Mouse (Mus musculus) embryonic facial prominence, embryonic 15.5 days (tissue): ENCODE data around the gene Clstn2. TPM values are rescaled to one million over a fixed set of nuclear protein-coding genes. Genes with fewer than 3 reads are reported as not detected.

Experiments
- ATAC-seq: fragments of 200-750 bp; cut with Nextera tagmentation; 2 replicates; pipeline ENCODE4 v1.8.0; 2017; ENCODE audit warnings: low read depth, moderate TSS enrichment; ENCODE audit not compliant: insufficient number of reproducible peaks, low FRiP score, low TSS enrichment
- H3K27ac ChIP-seq: fragments of 300-500 bp; sonication (generic); replicated peaks from 2 replicates; pipeline ENCODE4 v1.5.1; 2015; ENCODE audit warnings: mild to moderate bottlenecking, inconsistent platforms
- H3K27me3 ChIP-seq: fragments of 300-500 bp; sonication (generic); 2 replicates; pipeline ENCODE4 v1.6.1; 2015; ENCODE audit warnings: inconsistent platforms
- H3K36me3 ChIP-seq: fragments of 300-500 bp; sonication (generic); 2 replicates; pipeline ENCODE4 v1.6.1; 2015; ENCODE audit warnings: mild to moderate bottlenecking, inconsistent platforms
- H3K4me1 ChIP-seq: fragments of 300-500 bp; sonication (generic); 2 replicates; pipeline ENCODE4 v1.6.1; 2015; ENCODE audit warnings: inconsistent platforms
- H3K4me2 ChIP-seq: fragments of 300-500 bp; sonication (generic); replicated peaks from 2 replicates; pipeline ENCODE4 v1.6.1; 2015; ENCODE audit warnings: mild to moderate bottlenecking, inconsistent platforms
- H3K4me3 ChIP-seq: fragments of 300-500 bp; sonication (generic); replicated peaks from 2 replicates; pipeline ENCODE4 v1.5.1; 2015; ENCODE audit warnings: mild to moderate bottlenecking, inconsistent platforms
- H3K9ac ChIP-seq: fragments of 300-500 bp; sonication (generic); 2 replicates; pipeline ENCODE4 v1.6.1; 2015; ENCODE audit warnings: inconsistent platforms
- H3K9me3 ChIP-seq: fragments of 300-500 bp; sonication (generic); replicated peaks from 2 replicates; pipeline ENCODE4 v1.6.1; 2016; ENCODE audit warnings: inconsistent platforms
- WGBS: fragments of 180-500 bp; shearing (Covaris S2); methylation state at CpG from one replicate; pipeline ENCODE4 v1.1.7; 2015; 5-methylcytosine and 5-hydroxymethylcytosine counted together
- polyA plus RNA-seq: library from polyadenylated mRNA; unstranded; fragments of >200 nt; fragmentation: Nextera tagmentation; extraction: Ambion mirVana; gene quantifications from 2 replicates; pipeline ENCODE4 v1.2.1, GENCODE M21; 2015

Gene Clstn2
- polyA plus RNA-seq, 1 experiment from 2014 or later: 3.3 TPM

DNA sequence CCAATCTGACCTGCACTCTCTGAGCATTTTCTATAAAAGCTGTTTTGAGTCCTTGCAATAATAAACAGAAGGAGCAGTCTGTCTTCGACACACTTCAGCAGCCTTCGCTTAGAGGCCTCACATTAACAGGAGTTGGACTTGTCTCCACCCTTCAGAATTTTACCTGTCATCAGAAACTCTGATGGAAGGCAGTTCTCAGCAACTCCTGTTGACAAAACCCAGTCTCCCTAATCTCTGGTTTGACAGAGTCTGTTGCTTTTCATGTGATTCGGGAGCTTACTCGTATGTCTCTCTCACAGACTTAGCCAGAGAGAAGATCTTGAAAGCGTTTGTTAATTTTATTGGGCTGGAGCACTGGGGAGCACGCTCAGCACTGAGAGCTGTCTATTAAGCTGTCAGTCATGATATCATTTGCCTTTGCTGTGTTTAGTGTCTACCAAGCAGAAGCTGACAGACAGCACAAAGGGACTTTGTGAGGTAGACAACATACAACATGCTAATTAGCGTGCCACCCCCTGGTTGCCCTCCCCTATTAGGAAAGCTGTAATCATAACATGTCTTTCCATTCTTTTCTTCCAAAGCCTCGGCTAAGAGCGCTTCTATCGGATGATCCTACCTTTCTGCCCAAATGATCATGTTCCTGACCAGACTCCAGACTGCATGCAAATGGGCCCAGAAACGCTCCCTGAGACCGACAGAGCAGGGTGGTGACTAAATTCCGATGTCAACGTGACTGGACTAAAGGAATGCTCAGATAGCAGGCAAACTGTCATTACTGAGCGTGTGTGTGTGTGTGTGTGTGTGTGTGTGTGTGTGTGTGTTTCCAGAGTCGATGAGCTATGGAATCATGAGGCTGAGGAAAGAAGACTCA is 206.7 kb downstream of the Clstn2 start:
- Histone ChIP-seq H3K9ac (no peak overlapping the region), H3K9me3 (no peaks in the 10 kb centered on the region), H3K4me1 (no peaks in the 10 kb centered on the region), H3K27ac (no peak overlapping the region), H3K4me2 (no peak overlapping the region), H3K27me3 (no peaks in the 10 kb centered on the region), H3K36me3 (no peaks in the 10 kb centered on the region), H3K4me3 (no peak overlapping the region)
- 56% methylated on average over 16 of the region's 16 CpGs for WGBS
- no peak for ATAC-seq

DNA sequence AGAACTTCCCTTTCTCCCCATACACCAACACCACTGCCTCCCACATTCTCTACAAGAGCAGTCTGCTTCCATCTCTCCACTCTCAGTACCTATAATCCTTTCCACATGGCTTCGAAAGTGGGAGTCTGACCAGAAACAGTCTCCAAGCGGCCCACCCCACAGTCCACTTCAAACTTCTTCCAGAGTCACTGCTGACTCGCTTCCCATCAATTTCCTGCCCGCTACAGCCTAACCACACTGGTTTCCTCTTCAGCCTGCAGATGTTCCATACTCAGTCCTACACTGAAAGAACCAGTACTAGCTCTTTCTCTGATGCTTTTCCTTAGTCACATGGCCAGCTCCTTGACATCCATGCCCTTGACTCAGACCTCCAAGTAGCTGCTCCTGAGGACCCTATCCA is 215.9 kb downstream of the Clstn2 start:
- Histone ChIP-seq H3K27ac (no peak overlapping the region), H3K4me2 (no peak overlapping the region), H3K4me1 (no peaks in the 10 kb centered on the region), H3K27me3 (no peaks in the 10 kb centered on the region), H3K9me3 (no peaks in the 10 kb centered on the region), H3K4me3 (no peak overlapping the region), H3K36me3 (no peaks in the 10 kb centered on the region), H3K9ac (no peak overlapping the region)
- 49% methylated on average over 4 of the region's 4 CpGs for WGBS
- 0 out of 2 replicates have a peak, but pooled peaks have one; percentile 54 for ATAC-seq

DNA sequence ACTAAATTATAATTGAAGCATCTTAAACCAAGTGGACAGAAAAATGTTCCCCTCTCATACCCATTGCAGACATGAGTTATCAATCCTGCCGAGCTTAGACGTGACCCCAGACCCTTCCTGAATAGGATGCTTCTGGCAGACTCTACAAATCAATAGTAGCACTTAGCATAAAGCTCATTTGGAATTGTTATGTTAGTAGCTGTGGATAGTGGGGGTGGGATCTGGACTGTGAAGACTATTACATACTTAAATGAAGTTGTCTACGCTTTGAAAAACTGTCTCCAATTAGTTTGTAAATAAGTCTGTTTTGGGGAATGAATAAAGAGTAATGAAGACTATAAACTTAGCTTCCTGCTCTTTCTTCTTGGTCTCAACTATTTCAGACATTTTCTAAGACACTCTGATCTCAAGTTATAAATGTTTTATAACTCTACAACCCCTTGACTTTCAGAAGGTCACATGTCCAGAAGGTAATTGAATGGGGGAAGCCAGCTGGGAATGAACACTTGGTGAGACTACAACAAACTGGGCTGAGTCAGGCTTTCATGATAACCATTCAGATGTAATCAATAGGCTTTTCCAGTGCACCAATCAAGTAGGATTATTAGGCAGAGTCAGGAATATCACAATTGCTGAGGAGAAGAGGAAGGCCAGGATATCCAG is 216.7 kb downstream of the Clstn2 start:
- WGBS: 83% methylated on average over 3 of the region's 3 CpGs

DNA sequence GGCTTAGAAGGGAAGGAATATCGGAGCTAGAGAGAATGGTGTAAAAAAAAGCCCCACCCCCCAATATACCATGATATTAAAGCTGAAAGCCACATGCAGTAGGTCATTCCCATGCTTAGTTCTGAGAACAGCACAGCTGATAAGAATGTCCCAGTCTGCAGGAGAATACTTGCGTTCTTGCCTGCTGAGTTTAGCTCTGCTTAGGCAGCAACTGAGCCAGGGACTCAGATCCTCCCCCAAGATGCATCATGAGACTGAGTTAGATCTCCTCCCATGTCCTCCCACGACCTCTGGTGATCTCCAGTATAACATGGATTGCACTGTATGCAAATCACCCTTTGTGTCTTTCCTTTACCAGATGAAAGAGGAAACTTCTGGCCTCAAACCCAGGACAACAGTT is 219.8 kb downstream of the Clstn2 start:
- no peaks in the 10 kb centered on the region for H3K27me3 ChIP-seq
- H3K9me3 ChIP-seq: no peaks in the 10 kb centered on the region
- H3K27ac ChIP-seq: no peak overlapping the region
- 51% methylated on average over 3 of the region's 3 CpGs for WGBS
- no peak overlapping the region for H3K9ac ChIP-seq
- no peak for ATAC-seq
- no peaks in the 10 kb centered on the region for H3K36me3 ChIP-seq
- no peak overlapping the region for H3K4me3 ChIP-seq
- no peak overlapping the region for H3K4me2 ChIP-seq
- H3K4me1 ChIP-seq: no peaks in the 10 kb centered on the region

More for the DNA sequence above, 216.7 kb downstream of the Clstn2 start:
- Histone ChIP-seq H3K27me3 (no peaks in the 10 kb centered on the region), H3K4me3 (no peak overlapping the region), H3K4me1 (no peaks in the 10 kb centered on the region), H3K9ac (no peak overlapping the region), H3K9me3 (no peaks in the 10 kb centered on the region), H3K36me3 (no peaks in the 10 kb centered on the region), H3K4me2 (no peak overlapping the region), H3K27ac (no peak overlapping the region)
- no peak for ATAC-seq

DNA sequence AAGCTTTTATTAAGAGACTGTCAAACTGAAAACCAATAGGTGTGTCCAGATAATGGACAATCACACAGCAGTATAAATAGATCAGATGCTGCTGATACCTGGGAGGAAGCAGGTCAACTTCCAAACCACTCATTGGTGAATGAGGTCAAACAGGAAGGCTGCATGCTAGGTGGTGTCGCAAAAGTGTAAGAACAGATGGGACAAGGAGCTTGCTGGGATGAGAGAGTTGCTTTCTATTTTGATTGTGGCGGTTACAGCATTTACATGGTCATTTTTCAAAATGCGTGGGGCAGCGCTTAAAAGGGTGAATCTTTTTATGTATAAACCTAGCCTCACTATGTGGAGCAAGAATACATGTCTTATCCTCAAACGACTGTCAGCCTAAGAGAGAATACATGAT is 225.9 kb downstream of the Clstn2 start:
- ATAC-seq: no peak
- no peaks in the 10 kb centered on the region for H3K9me3 ChIP-seq
- no peak overlapping the region for H3K27ac ChIP-seq
- no peaks in the 10 kb centered on the region for H3K36me3 ChIP-seq
- H3K27me3 ChIP-seq: no peaks in the 10 kb centered on the region
- WGBS: 89% methylated on average over 5 of the region's 5 CpGs
- H3K4me3 ChIP-seq: no peak overlapping the region
- no peak overlapping the region for H3K9ac ChIP-seq
- no peak overlapping the region for H3K4me2 ChIP-seq
- no peaks in the 10 kb centered on the region for H3K4me1 ChIP-seq

DNA sequence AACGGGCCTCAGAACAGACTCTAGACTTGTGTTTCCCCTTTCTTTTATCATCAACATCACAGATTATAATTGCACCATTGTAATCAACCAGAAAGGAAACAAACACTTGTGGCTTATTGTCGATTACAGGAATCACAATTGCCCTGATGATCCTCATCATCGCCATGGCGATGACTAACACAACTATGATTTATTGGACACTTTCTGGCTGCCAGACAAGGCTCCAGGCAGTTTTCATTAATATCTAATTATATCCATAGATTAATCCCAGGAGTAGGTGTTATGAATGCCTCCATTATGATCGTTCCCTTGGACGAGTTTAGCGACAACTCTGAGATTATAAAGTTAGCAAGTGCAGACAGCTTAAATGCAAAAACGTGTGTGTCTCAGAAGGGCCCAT is 239.3 kb downstream of the Clstn2 start:
- no peaks in the 10 kb centered on the region for H3K4me1 ChIP-seq
- no peaks in the 10 kb centered on the region for H3K9me3 ChIP-seq
- 57% methylated on average over 8 of the region's 8 CpGs for WGBS
- no peak overlapping the region for H3K9ac ChIP-seq
- no peaks in the 10 kb centered on the region for H3K27me3 ChIP-seq
- no peak for ATAC-seq
- H3K27ac ChIP-seq: no peak overlapping the region
- H3K4me3 ChIP-seq: no peak overlapping the region
- no peaks in the 10 kb centered on the region for H3K36me3 ChIP-seq
- no peak overlapping the region for H3K4me2 ChIP-seq

DNA sequence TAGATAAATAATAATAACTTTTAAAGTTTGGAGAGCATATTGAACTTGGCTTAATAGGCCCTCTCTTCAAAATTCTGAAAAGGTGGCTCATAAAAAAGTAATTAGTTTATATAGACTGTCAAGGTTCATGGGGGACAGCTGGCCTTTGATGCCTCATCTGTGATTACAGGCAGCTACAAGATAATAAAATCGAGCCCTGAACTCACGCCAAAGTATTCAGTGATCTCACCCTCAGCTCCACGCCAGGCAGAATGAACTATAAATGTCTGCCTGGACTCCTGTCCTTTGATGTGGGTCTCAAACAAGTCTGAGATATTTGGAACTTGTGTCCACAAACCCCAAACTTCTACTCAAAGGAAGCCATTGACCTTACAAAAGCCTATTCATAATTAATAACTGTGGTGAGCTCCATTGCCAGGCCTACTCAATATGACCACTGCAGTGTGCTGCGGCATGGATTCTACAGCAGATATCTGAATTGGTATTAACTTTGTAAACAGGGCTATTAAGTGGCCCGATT is 244.8 kb downstream of the Clstn2 start:
- no peak overlapping the region for H3K27ac ChIP-seq
- H3K9ac ChIP-seq: no peak overlapping the region
- no peak overlapping the region for H3K4me3 ChIP-seq
- no peaks in the 10 kb centered on the region for H3K4me1 ChIP-seq
- H3K9me3 ChIP-seq: no peaks in the 10 kb centered on the region
- no peaks in the 10 kb centered on the region for H3K27me3 ChIP-seq
- WGBS: 72% methylated on average over 5 of the region's 5 CpGs
- H3K4me2 ChIP-seq: no peak overlapping the region
- ATAC-seq: no peak
- H3K36me3 ChIP-seq: no peaks in the 10 kb centered on the region

DNA sequence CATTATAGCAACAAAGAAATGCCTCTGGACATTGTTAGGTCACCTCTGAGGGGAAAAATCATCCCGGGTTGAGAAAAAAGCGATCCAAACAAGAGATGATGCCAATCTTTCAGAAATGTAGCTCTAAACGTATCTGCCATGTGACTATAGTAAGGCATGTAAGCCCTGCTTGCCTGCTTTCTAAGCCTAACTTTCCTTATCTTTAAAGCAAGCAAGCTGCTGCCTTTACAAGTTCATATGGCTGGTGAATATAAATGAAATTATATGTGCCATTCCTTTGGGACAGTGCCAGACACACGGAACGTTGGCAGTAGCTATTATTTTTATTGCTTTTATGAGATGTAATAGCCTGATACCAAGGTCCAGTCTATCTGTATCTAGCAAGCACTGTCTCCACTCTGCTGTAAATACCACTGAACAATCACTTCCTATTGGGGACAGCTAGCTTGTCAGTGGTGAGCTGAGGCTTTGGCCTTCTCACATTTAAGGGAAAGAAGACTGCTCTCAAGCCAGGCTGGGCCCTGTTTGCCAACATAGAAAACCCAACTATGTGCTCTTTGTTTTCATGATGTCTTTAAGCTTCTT is 252.9 kb downstream of the Clstn2 start:
- Histone ChIP-seq H3K9ac (no peak overlapping the region), H3K4me3 (no peak overlapping the region), H3K27me3 (no peaks in the 10 kb centered on the region), H3K4me2 (no peak overlapping the region), H3K4me1 (no peaks in the 10 kb centered on the region), H3K36me3 (no peaks in the 10 kb centered on the region), H3K9me3 (no peaks in the 10 kb centered on the region), H3K27ac (no peak overlapping the region)
- WGBS: 68% methylated on average over 5 of the region's 5 CpGs
- no peak for ATAC-seq

DNA sequence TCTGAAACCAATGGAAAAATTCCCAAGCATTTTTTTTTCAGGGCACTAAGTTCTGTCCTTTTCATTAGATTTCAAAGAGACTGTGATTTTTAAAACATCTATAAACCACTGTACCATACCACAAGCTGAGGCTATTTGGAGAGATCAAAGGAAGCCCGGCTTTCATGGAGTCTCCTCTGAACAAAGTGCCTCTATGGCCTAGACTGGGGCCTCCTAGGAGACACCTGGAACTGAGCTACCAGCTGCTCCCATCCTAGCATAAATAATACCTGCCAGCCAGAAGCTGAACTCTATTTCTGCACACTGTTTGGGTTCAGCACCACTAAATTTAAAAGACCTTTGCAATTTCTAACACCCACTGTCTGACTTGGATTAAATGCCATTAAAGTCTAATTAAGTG is 257.2 kb downstream of the Clstn2 start:
- ATAC-seq: no peak
- H3K4me1 ChIP-seq: no peaks in the 10 kb centered on the region
- H3K36me3 ChIP-seq: no peaks in the 10 kb centered on the region
- WGBS: 55% methylated on average over 1 of the region's 1 CpGs
- no peaks in the 10 kb centered on the region for H3K9me3 ChIP-seq
- no peak overlapping the region for H3K9ac ChIP-seq
- no peak overlapping the region for H3K27ac ChIP-seq
- no peak overlapping the region for H3K4me2 ChIP-seq
- H3K27me3 ChIP-seq: no peaks in the 10 kb centered on the region
- H3K4me3 ChIP-seq: no peak overlapping the region

DNA sequence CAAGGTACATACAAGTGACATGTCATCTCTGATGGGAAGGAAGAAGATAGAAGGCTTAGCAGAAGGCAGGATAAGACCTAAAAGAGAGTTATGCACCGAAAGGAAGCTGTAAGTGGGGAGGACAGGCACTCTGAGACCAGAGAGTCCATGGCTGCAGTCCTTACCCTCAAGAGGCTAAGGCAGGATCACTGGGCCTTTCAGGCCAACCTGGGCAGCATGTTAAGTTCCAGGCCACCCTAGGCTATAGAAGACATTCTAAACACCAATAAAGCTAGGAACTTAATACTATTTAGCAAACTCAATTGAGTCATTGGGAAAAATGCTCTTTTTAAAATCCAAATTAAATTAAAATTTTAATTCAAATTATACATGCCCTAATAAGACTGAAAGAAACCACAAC is 258.0 kb downstream of the Clstn2 start:
- no peaks in the 10 kb centered on the region for H3K36me3 ChIP-seq
- no peaks in the 10 kb centered on the region for H3K9me3 ChIP-seq
- no peaks in the 10 kb centered on the region for H3K27me3 ChIP-seq
- WGBS: 82% methylated on average over 1 of the region's 1 CpGs
- no peak overlapping the region for H3K4me3 ChIP-seq
- no peak overlapping the region for H3K4me2 ChIP-seq
- H3K9ac ChIP-seq: no peak overlapping the region
- no peaks in the 10 kb centered on the region for H3K4me1 ChIP-seq
- no peak overlapping the region for H3K27ac ChIP-seq
- no peak for ATAC-seq

DNA sequence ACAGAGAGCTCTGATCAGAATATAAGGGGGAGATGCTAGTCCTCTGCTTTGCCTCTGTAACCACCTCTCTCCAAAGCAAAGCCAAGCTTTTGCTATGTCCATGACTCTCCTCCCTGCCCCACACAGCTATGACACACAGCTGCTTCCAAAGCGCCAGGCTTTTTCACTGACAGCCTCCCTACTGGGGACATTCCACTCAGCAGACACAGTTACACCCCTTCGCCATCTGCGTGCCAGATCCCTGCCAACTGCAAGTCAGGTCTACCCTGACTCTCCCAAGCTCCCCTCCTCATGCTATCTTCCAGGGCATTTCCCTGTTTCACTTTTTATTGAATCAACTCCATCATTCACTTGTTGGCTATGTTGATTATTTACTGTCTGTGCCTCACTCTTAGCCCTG is 259.1 kb downstream of the Clstn2 start:
- no peak overlapping the region for H3K27ac ChIP-seq
- H3K4me3 ChIP-seq: no peak overlapping the region
- no peaks in the 10 kb centered on the region for H3K27me3 ChIP-seq
- H3K36me3 ChIP-seq: no peaks in the 10 kb centered on the region
- H3K4me1 ChIP-seq: no peaks in the 10 kb centered on the region
- H3K9me3 ChIP-seq: no peaks in the 10 kb centered on the region
- H3K4me2 ChIP-seq: no peak overlapping the region
- no peak overlapping the region for H3K9ac ChIP-seq
- no peak; the same call in 1 of the 2 replicates for ATAC-seq
- WGBS: 61% methylated on average over 3 of the region's 3 CpGs
